Mouse (Mus musculus): Measurements from ENCODE around the gene Fndc7. TPM values are rescaled to one million over a fixed set of nuclear protein-coding genes. Genes with fewer than 3 reads are reported as not detected.
"Not testable (repeated sequence)": the region's sequence is repeated elsewhere in the genome, so short reads cannot be mapped to it uniquely, and the experiment has no call there.

The Fndc7 gene
- total RNA-seq, 2 experiments from 2014 or later = 0.10 TPM; not detected in 1

DNA sequence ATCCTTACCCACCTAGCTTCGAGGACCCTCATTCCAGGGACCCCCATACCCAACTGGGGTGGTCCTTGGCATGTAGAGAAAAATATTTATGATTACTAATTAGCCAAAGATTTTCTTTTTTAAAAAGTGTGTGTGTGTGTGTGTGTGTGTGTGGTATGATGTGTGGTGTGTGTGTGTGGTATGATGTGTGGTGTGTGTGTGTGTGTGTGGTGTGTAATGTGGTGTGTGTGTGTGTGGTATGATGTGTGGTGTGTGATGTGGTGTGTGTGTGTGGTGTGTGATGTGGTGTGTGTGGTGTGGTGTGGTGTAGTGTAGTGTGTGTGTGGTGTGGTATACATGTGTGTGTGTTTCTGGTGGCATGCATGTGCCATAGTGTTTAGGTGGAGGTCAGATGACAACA lies 2.3 kb upstream of the Fndc7 start:
- no peak for DNase-seq (ENCODE audit: low spot score in 2 of 2)

DNA sequence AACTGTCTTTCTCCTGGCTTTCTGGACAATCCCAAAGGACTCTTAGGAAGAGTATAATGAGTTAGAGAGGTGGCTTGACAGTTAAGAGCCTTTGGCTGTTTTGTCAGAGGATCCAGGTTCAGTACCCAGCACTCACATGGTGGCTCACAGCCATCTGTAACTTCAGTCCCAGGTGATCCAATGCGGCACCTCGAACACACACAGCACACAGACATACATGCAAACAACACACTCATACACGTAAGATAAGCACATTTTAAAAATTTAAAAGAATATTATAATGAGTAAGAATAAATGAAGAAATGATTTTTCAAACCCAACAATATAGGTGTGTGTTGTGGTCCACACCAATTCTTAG lies 2.2 kb downstream of the Fndc7 start:
- no peak for DNase-seq (ENCODE audit: low spot score in 2 of 2)

DNA sequence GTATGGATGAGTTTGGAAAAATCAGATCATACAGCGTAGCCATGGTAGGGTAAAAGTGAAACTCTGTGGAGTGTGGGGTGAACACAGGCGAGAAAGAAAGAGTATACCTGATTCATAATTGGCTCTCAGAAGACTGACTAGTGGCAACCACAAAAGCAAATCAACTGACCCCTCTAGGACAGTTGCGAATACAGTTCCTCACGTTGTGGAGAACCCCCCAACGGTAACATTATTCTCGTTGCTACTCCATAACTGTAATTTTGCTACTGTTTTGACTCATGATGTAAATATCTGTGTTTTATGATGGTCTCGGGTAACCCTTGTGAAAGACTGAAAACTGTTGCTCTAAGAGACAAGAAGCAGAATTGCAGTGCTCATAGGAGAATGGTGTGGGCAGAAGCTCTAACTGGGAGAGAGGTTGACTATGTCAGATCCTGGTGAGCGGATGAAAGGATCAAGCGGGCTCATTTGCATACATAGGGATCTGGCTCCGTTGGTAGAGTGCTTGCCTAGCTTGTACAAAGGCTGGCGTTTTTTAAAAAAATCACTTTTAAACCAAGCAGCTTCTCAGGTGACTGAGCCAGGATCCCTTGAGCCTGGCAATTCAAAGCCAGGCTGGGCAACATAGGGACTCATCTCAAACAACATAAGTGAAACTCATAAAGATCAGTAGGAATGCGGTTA lies 2.7 kb downstream of the Fndc7 start:
- no peak for DNase-seq (ENCODE audit: low spot score in 2 of 2)

DNA sequence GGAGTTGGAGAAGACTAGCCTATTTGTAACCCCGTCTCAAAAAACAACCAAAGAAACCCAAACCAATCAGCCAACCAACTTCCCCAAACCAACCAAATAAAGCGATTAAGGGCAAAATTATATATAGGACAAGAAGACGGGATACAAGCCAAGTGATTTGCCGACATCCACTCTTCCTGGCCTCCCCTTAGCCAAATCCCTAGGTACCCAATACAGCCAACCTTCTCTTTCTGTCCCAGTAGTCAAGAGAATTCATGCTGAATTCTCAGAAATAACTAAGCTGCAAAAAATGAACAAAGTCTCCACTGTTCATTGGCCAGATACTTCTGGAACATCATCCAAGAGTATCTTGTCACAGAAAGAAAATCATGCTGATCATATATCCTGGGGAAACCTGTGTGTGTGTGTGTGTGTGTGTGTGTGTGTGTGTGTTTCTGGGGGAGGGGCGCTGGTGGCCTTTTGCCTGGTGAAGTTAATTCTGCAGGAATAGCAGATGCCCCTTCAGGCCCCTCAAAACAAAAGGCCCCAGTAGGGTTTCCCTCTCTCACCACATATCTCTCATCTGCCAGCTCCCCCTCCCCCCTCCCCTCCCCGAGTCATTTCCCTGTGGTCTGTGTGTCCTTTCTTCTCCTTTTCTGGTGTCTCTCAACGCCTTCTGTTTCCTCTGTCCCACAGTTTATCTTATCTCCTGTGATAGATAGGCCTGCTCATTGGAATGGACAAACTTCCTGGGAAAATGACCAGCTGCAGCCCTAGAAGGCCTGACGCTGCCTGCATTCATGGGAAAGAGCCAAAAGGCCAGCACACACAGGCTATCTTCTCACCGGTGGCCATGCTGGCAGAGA lies 3.9 kb downstream of the Fndc7 start:
- no peak for DNase-seq (ENCODE audit: low spot score in 2 of 2)

- DNase-seq (ENCODE audit: low spot score in 2 of 2) = no peak
Measured at GRCm38 (mm10) chr3:108884706-108885289, 5.0 kb downstream of the Fndc7 start.

GRCm38 (mm10) chr3:108883067-108883466 lies 6.7 kb downstream of the Fndc7 start:
- peak in 1 of 2 experiments; percentile 15 for DNase-seq (ENCODE audit: low spot score in 2 of 2)

DNA sequence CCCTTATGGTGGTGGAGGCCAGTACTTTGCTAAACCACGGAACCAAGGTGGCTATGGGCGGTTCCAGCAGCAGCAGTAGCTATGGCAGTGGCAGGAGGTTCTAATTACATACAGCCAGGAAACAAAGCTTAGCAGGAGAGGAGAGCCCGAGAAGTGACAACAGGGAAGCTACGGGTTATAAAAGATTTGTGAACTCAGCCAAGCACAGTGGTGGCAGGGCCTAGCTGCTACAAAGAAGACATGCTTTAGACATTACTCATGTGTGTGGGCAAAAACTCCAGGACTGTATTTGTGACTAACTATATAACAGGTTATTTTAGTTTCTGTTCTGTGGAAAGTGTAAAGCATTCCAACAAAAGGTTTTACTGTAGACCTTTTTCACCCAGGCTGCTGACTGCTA lies 7.9 kb downstream of the Fndc7 start:
- not testable (repeated sequence) for DNase-seq (ENCODE audit: low spot score in 2 of 2)

GRCm38 (mm10) chr3:108880544-108881507 lies 9.0 kb downstream of the Fndc7 start:
- DNase-seq (ENCODE audit: low spot score in 2 of 2) = peak; percentile 35 to 45

- no peak for DNase-seq (ENCODE audit: low spot score in 2 of 2)
Measured at GRCm38 (mm10) chr3:108879836-108880435, 9.9 kb downstream of the Fndc7 start.

DNA sequence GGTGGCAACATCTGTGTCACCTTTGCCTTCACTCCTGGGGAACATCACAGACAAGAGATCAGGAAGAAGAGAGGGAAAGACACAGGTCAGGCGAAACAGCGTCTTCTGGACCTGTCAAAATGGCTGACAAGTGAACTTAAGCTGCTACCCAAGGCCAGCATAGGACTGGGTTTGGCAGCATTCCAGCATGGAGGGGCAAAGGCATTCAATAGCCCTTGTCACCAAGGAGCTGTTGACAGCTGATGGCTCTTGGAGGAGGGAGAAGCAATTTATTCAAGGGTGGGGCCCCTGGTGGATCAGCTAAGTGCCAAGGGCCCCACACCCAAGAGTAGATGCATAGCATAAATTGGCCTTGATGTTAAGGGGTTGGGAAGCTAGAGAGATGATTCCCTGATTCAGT lies 10.7 kb downstream of the Fndc7 start:
- no peak for DNase-seq (ENCODE audit: low spot score in 2 of 2)

GRCm38 (mm10) chr3:108870631-108871030 lies 19.2 kb downstream of the Fndc7 start:
- no peak for DNase-seq (ENCODE audit: low spot score in 2 of 2)

DNA sequence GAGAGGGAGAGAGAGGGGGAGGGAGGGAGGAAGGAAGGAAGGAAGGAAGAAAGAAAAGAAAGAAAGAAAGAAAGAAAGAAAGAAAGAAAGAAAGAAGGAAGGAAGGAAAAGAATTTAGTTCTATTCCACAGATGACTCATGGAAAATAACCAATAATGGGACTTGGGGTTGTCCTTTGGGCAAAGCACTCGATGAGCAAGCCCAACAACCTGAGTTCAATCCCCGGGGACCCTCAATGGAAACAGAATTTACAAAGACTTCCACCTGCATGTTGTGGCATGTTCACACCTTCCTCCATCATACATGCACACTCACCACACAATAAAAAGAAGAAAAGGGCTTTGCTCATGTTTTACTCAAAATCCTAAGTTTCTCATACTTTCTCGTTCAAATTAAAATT lies 22.4 kb downstream of the Fndc7 start:
- DNase-seq (ENCODE audit: low spot score in 2 of 2) = no peak

- no peak for DNase-seq (ENCODE audit: low spot score in 2 of 2)
Measured at GRCm38 (mm10) chr3:108865676-108866075, 24.1 kb downstream of the Fndc7 start.

- DNase-seq (ENCODE audit: low spot score in 2 of 2) = no peak
Measured at GRCm38 (mm10) chr3:108865129-108865528, 24.7 kb downstream of the Fndc7 start.

GRCm38 (mm10) chr3:108863091-108863490 lies 26.7 kb downstream of the Fndc7 start:
- DNase-seq (ENCODE audit: low spot score in 2 of 2) = no peak

- not testable (repeated sequence) for DNase-seq (ENCODE audit: low spot score in 2 of 2)
Measured at GRCm38 (mm10) chr3:108862282-108862681, 27.5 kb downstream of the Fndc7 start.

DNA sequence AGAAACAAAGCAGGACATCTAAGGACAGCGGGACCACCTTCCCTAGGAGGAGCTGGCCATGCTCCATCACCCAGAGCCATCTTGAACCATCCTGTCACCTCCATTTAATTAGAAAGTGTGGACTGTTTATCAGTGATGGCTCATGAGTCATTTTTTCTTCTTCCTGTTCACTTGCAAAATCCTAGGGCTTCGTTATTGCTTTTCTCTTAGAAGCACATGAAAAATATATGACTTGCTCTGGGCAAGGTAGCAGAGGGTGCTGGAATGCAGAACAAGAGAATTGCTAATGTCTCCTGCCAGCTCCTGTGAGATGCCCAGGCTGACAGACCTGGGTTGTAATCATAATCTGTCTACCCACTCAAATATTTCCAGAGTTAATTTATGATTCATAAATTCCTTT lies 29.0 kb downstream of the Fndc7 start:
- DNase-seq (ENCODE audit: low spot score in 2 of 2) = no peak

DNA sequence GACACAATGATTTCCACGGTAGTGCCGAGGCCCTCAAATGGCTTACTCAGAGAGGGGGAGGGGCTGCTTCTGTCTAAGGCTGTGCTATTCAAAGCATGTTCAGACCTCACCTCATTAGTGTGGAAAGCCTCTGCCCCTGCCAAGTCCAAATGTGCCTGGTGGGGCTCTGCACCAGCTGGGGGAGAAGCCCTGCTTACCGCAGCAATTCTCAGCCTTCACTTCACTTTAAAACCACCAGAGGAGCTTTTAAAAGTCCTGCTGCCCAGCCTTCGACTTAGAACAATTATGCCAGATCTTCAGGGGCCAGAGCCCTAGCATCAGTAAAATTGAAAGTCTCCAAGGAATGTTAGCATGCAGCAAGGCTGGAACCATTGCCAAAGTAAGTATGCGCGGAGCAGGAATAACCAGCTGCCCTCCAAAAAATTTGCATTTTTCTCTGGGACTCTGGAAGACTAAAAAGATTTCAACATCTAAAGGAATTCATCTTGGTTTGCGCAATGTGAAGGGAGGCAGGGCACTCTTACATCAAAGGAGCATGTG lies 31.5 kb downstream of the Fndc7 start:
- peak in 1 of 2 experiments; percentile 50 for DNase-seq (ENCODE audit: low spot score in 2 of 2)

- no peak for DNase-seq (ENCODE audit: low spot score in 2 of 2)
Measured at GRCm38 (mm10) chr3:108857714-108858113, 32.1 kb downstream of the Fndc7 start.

DNA sequence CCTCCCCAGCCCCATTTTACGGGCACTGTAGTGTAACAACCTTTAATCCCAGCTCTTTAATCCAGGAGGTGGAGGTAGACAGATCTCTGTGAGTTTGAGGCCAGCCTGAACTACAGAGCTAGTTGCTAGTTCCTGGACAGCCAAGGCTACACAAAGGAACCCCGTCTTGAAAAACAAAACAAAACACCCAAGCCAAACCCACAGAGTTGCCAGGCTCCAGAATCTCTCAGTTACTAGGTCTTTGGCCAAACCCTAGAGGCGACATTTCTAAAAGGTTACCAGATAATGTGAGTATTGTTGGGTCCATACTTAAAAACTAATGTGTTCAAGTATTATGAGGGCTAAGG lies 32.7 kb downstream of the Fndc7 start:
- DNase-seq (ENCODE audit: low spot score in 2 of 2) = no peak

Data from layer of hippocampus, adult 18-20 months (tissue).